Mouse (Mus musculus) embryo, embryonic 9.5 days (tissue): ENCODE results near the gene Top2a.

Source experiments
- DNase-seq: peaks from one replicate; pipeline ENCODE4 v3.0.0-alpha.2; 2017; ENCODE audit errors: extremely low spot score

Gene Top2a

GRCm38 (mm10) chr11:98949958-98950460, 74.0 kb downstream of the Top2a start:
- DNase-seq: no peak

- DNase-seq: no peak
Measured at GRCm38 (mm10) chr11:98949242-98949957, 74.6 kb downstream of the Top2a start.

- no peak for DNase-seq
Measured at GRCm38 (mm10) chr11:98947969-98948569, 75.9 kb downstream of the Top2a start.

- no peak for DNase-seq
Measured at GRCm38 (mm10) chr11:98945605-98945977, 78.4 kb downstream of the Top2a start.

- no peak for DNase-seq
Measured at GRCm38 (mm10) chr11:98944897-98945604, 78.9 kb downstream of the Top2a start.

- no peak for DNase-seq
Measured at GRCm38 (mm10) chr11:98943741-98944461, 80.1 kb downstream of the Top2a start.
